Comparison of ENCODE assay signal across 11 mouse cellular contexts in genomic region chr4:123633874-123634273, GRCm38 (mm10). TPM values are rescaled to one million over a fixed set of nuclear protein-coding genes. Genes with fewer than 3 reads are reported as not detected.
DNase-seq lines count a peak whose midpoint lies in the region; ATAC-seq lines count a peak whose summit lies in the region.
"Had no signal": no experiment of that assay in that cellular context is flagged by ENCODE, and none has a peak within 500 bp of the region (broad histone marks: within the 10 kb centered on the region; RNA-seq: fewer than 3 reads in every experiment).

No protein-coding gene starts in this region.

- H3K9ac ChIP-seq in heart, embryonic 12.5 days: no peak overlapping the region
- no peak overlapping the region for H3K9ac ChIP-seq in lung, embryonic 15.5 days
- no peak overlapping the region for H3K9ac ChIP-seq in embryonic facial prominence, embryonic 15.5 days
- no peak overlapping the region for H3K9ac ChIP-seq in limb, embryonic 13.5 days

- no peak for ATAC-seq in heart, embryonic 12.5 days (ENCODE audit: insufficient number of reproducible peaks, low FRiP score)
- ATAC-seq in lung, embryonic 15.5 days (ENCODE audit: borderline replicate concordance, extremely low read depth, low FRiP score, low TSS enrichment): 0 out of 2 replicates have a peak, but pooled peaks have one; percentile 11
- ATAC-seq in embryonic facial prominence, embryonic 15.5 days (ENCODE audit: insufficient number of reproducible peaks, low FRiP score, low TSS enrichment, low read depth): no peak
- ATAC-seq in limb, embryonic 13.5 days (ENCODE audit: low FRiP score, low read depth): no peak
- ATAC-seq: forebrain, embryonic 14.5 days had no signal

- H3K36me3 ChIP-seq in heart, embryonic 12.5 days: peaks cover 4% of the 10 kb centered on the region
- no peaks in the 10 kb centered on the region for H3K36me3 ChIP-seq in lung, embryonic 15.5 days
- no peaks in the 10 kb centered on the region for H3K36me3 ChIP-seq in embryonic facial prominence, embryonic 15.5 days
- H3K36me3 ChIP-seq in limb, embryonic 13.5 days: peaks cover 7% of the 10 kb centered on the region

- 76% methylated on average over 4 of the region's 4 CpGs for WGBS in heart, embryonic 12.5 days
- WGBS in lung, embryonic 15.5 days: 62% methylated on average over 4 of the region's 4 CpGs
- 81% methylated on average over 4 of the region's 4 CpGs for WGBS in embryonic facial prominence, embryonic 15.5 days
- 83% methylated on average over 4 of the region's 4 CpGs for WGBS in limb, embryonic 13.5 days

- no peak overlapping the region for H3K4me2 ChIP-seq in heart, embryonic 12.5 days
- no peak overlapping the region for H3K4me2 ChIP-seq in lung, embryonic 15.5 days
- H3K4me2 ChIP-seq in embryonic facial prominence, embryonic 15.5 days (replicated peaks): no peak overlapping the region
- H3K4me2 ChIP-seq in limb, embryonic 13.5 days (replicated peaks): no peak overlapping the region

- H3K27ac ChIP-seq in heart, embryonic 12.5 days (ENCODE audit: poor library complexity, severe bottlenecking): peak overlapping the region; percentile 77
- peak overlapping the region; percentile 79 for H3K27ac ChIP-seq in lung, embryonic 15.5 days
- peak overlapping the region; percentile 65; the same call in 1 of the 2 replicates for H3K27ac ChIP-seq in embryonic facial prominence, embryonic 15.5 days (replicated peaks)
- peak overlapping the region; percentile 1; the same call in 1 of the 2 replicates for H3K27ac ChIP-seq in limb, embryonic 13.5 days
- H3K27ac ChIP-seq: midbrain, embryonic 10.5 days had no signal

- H3K9me3 ChIP-seq in heart, embryonic 12.5 days (replicated peaks): no peaks in the 10 kb centered on the region
- no peaks in the 10 kb centered on the region for H3K9me3 ChIP-seq in lung, embryonic 15.5 days
- no peaks in the 10 kb centered on the region for H3K9me3 ChIP-seq in embryonic facial prominence, embryonic 15.5 days (replicated peaks)
- peaks cover 5% of the 10 kb centered on the region; the same call in 1 of the 2 replicates for H3K9me3 ChIP-seq in limb, embryonic 13.5 days
- H3K9me3 ChIP-seq: midbrain, embryonic 10.5 days had no signal

- H3K4me3 ChIP-seq in heart, embryonic 12.5 days: no peak overlapping the region
- no peak overlapping the region for H3K4me3 ChIP-seq in lung, embryonic 15.5 days
- H3K4me3 ChIP-seq in embryonic facial prominence, embryonic 15.5 days (replicated peaks): no peak overlapping the region
- no peak overlapping the region for H3K4me3 ChIP-seq in limb, embryonic 13.5 days
- H3K4me3 ChIP-seq: midbrain, embryonic 10.5 days had no signal

- H3K27me3 ChIP-seq in heart, embryonic 12.5 days (replicated peaks): no peaks in the 10 kb centered on the region
- H3K27me3 ChIP-seq in lung, embryonic 15.5 days: no peaks in the 10 kb centered on the region
- no peaks in the 10 kb centered on the region for H3K27me3 ChIP-seq in embryonic facial prominence, embryonic 15.5 days
- H3K27me3 ChIP-seq in limb, embryonic 13.5 days: no peaks in the 10 kb centered on the region

- DNase-seq in heart, adult 18-20 months: no peak
- DNase-seq in lung, adult 18-20 months: no peak
- no peak for DNase-seq in spleen, adult 18-20 months
- DNase-seq in urinary bladder, postnatal 25 days (ENCODE audit: low spot score): no peak
- DNase-seq: right cerebral cortex, postnatal 25 days had no signal

- peaks cover 22% of the 10 kb centered on the region for H3K4me1 ChIP-seq in heart, embryonic 12.5 days (replicated peaks)
- peaks cover 21% of the 10 kb centered on the region for H3K4me1 ChIP-seq in lung, embryonic 15.5 days
- 0 out of 2 replicates have a peak, but pooled peaks cover 5% of the 10 kb centered on the region for H3K4me1 ChIP-seq in embryonic facial prominence, embryonic 15.5 days
- H3K4me1 ChIP-seq in limb, embryonic 13.5 days: peaks cover 4% of the 10 kb centered on the region

RNA-seq across cellular contexts. Expression of gene Macf1, which starts 50.3 kb away (rescaled TPM):
- polyA plus RNA-seq in heart, embryonic 12.5 days (2016; fragmentation: Nextera tagmentation; extraction: Ambion mirVana): 69.9 and 79.4 TPM in 2 replicates
- total RNA-seq in heart, adult 18-20 months (2021): 100 to 1,000 TPM; 224 to 229 TPM
- 64.2 and 73.1 TPM in 2 replicates for polyA plus RNA-seq in lung, embryonic 15.5 days (2015; fragmentation: Nextera tagmentation; extraction: Ambion mirVana)
- 42.5 and 47.1 TPM in 2 replicates for polyA plus RNA-seq in embryonic facial prominence, embryonic 15.5 days (2015; fragmentation: Nextera tagmentation; extraction: Ambion mirVana)
- 47.5 and 48.0 TPM in 2 replicates for polyA plus RNA-seq in limb, embryonic 13.5 days (2015; fragmentation: Nextera tagmentation; extraction: Ambion mirVana)

Comparison
In these comparisons a context has a peak if more than half of its experiments do, and no peak if none do; other contexts are left out.
1. H3K27ac ChIP-seq: peak in every context shown above with its lines; median percentile 79 in lung, embryonic 15.5 days; 77 in heart, embryonic 12.5 days; 65 in embryonic facial prominence, embryonic 15.5 days; 1 in limb, embryonic 13.5 days.